Mouse (Mus musculus) liver, embryonic 14.5 days (tissue): Measurements from ENCODE around the gene Nrxn3.

Experiments
- CTCF ChIP-seq: IDR thresholded peaks from 2 replicates; pipeline ENCODE4 v1.5.1; 2016; ENCODE audit warnings: antibody characterized with exemption, low read depth, control low read depth
- EP300 ChIP-seq: IDR thresholded peaks from 2 replicates; pipeline ENCODE4 v1.6.1; 2016; ENCODE audit warnings: antibody characterized with exemption, low read depth

- TF ChIP-seq EP300: no peak
- TF ChIP-seq CTCF: no peak
Observed at GRCm38 (mm10) chr12:89953237-89953636, 1230.6 kb downstream of the Nrxn3 start.
